20 mouse cellular contexts compared by ENCODE assay signal in the genomic region with DNA sequence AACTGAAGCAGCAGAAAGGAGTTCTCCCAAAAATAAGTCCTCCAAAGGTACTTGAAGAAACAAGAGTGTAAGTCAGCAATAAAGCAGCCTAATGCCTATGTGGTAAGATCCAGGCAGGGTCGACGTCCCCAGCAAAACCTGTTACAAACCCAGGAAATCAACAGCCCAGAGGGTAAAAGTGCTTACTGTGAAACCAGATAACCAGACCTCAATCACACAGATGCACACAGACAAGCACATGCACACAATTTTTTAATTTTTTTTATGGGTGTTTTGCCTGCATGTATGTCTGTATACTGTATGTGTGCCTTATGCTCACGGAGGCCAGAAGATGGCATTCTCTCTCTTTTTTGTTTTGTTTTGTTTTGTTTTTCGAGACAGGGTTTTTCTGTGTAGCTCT. TPM values are rescaled to one million over a fixed set of nuclear protein-coding genes. Genes with fewer than 3 reads are reported as not detected.
DNase-seq lines count a peak whose midpoint lies in the region; ATAC-seq and TF ChIP-seq lines count a peak whose summit lies in the region.
"Had no signal": no experiment of that assay in that cellular context is flagged by ENCODE, and none has a peak within 500 bp of the region (broad histone marks: within the 10 kb centered on the region; RNA-seq: fewer than 3 reads in every experiment).

No protein-coding gene starts in this region.

- peak overlapping the region; percentile 26 for H3K27ac ChIP-seq in kidney, embryonic 14.5 days (ENCODE audit: low read depth, low read length)
- peak overlapping the region; percentile 73; the same call in 1 of the 2 replicates for H3K27ac ChIP-seq in intestine, embryonic 15.5 days
- no peak overlapping the region for H3K27ac ChIP-seq in liver, postnatal 0 days (ENCODE audit: low read depth)
- H3K27ac ChIP-seq in forebrain, embryonic 11.5 days (ENCODE audit: low read depth, low read length) = no peak overlapping the region
- H3K27ac ChIP-seq: hindbrain, embryonic 15.5 days; layer of hippocampus, adult 2 months; limb, embryonic 12.5 days had no signal

- no peaks in the 10 kb centered on the region for H3K9me3 ChIP-seq in kidney, embryonic 14.5 days (ENCODE audit: control insufficient read depth, low read length)
- no peaks in the 10 kb centered on the region for H3K9me3 ChIP-seq in intestine, embryonic 15.5 days
- H3K9me3 ChIP-seq in liver, postnatal 0 days (ENCODE audit: low read length) = no peaks in the 10 kb centered on the region
- H3K9me3 ChIP-seq in forebrain, embryonic 11.5 days (ENCODE audit: control insufficient read depth, low read length) = no peaks in the 10 kb centered on the region
- H3K9me3 ChIP-seq: heart, embryonic 12.5 days; hindbrain, embryonic 15.5 days had no signal

- no peaks in the 10 kb centered on the region for H3K27me3 ChIP-seq in kidney, embryonic 14.5 days (ENCODE audit: control insufficient read depth, insufficient read depth, low read length)
- H3K27me3 ChIP-seq in intestine, embryonic 15.5 days (replicated peaks) = no peaks in the 10 kb centered on the region
- no peaks in the 10 kb centered on the region for H3K27me3 ChIP-seq in liver, postnatal 0 days (ENCODE audit: insufficient read depth, low read length)
- no peaks in the 10 kb centered on the region for H3K27me3 ChIP-seq in forebrain, embryonic 11.5 days (ENCODE audit: control insufficient read depth, insufficient read depth, low read length)
- H3K27me3 ChIP-seq: heart, embryonic 12.5 days; hindbrain, embryonic 15.5 days; limb, embryonic 12.5 days had no signal

- ATAC-seq in kidney, embryonic 14.5 days (ENCODE audit: low FRiP score, low TSS enrichment) = no peak
- no peak for ATAC-seq in intestine, embryonic 15.5 days
- ATAC-seq in liver, postnatal 0 days = 0 out of 2 replicates have a peak, but pooled peaks have one; percentile 8
- ATAC-seq in forebrain, embryonic 11.5 days (replicated peaks; ENCODE audit: low FRiP score) = no peak
- ATAC-seq: forebrain, embryonic 14.5 days had no signal

- H3K4me1 ChIP-seq in kidney, embryonic 14.5 days (ENCODE audit: control insufficient read depth, insufficient read depth, low read length) = 0 out of 2 replicates have a peak, but pooled peaks cover 5% of the 10 kb centered on the region
- peaks cover 5% of the 10 kb centered on the region; the same call in 1 of the 2 replicates for H3K4me1 ChIP-seq in intestine, embryonic 15.5 days (replicated peaks)
- peaks cover 7% of the 10 kb centered on the region; the same call in 1 of the 2 replicates for H3K4me1 ChIP-seq in liver, postnatal 0 days (ENCODE audit: insufficient read depth)
- no peaks in the 10 kb centered on the region for H3K4me1 ChIP-seq in forebrain, embryonic 11.5 days (replicated peaks; ENCODE audit: control insufficient read depth, insufficient read depth, low read length)
- H3K4me1 ChIP-seq: hindbrain, embryonic 15.5 days; limb, embryonic 12.5 days had no signal

- no peak overlapping the region for H3K4me3 ChIP-seq in kidney, embryonic 14.5 days (ENCODE audit: low read length)
- no peak overlapping the region for H3K4me3 ChIP-seq in intestine, embryonic 15.5 days (replicated peaks)
- H3K4me3 ChIP-seq in liver, postnatal 0 days (ENCODE audit: low read depth, low read length) = no peak overlapping the region
- H3K4me3 ChIP-seq in forebrain, embryonic 11.5 days (ENCODE audit: low read depth, low read length) = no peak overlapping the region
- H3K4me3 ChIP-seq: heart, embryonic 12.5 days; hindbrain, embryonic 15.5 days; layer of hippocampus, adult 2 months; limb, embryonic 12.5 days had no signal

- no peak overlapping the region for H3K4me2 ChIP-seq in kidney, embryonic 14.5 days (replicated peaks; ENCODE audit: low read depth, low read length)
- H3K4me2 ChIP-seq in intestine, embryonic 15.5 days (replicated peaks) = no peak overlapping the region
- no peak overlapping the region for H3K4me2 ChIP-seq in liver, postnatal 0 days (ENCODE audit: low read depth, low read length)
- H3K4me2 ChIP-seq in forebrain, embryonic 11.5 days (ENCODE audit: low read depth, low read length, severe bottlenecking) = no peak overlapping the region
- H3K4me2 ChIP-seq: heart, embryonic 12.5 days; hindbrain, embryonic 15.5 days; limb, embryonic 12.5 days had no signal

- peaks cover 56% of the 10 kb centered on the region for H3K36me3 ChIP-seq in kidney, embryonic 14.5 days (ENCODE audit: control insufficient read depth, insufficient read depth, low read length)
- peaks cover 17% of the 10 kb centered on the region for H3K36me3 ChIP-seq in intestine, embryonic 15.5 days
- peaks cover 35% of the 10 kb centered on the region for H3K36me3 ChIP-seq in liver, postnatal 0 days (replicated peaks; ENCODE audit: insufficient read depth, low read length)
- H3K36me3 ChIP-seq in forebrain, embryonic 11.5 days (ENCODE audit: control insufficient read depth, insufficient read depth, low read length) = peaks cover 12% of the 10 kb centered on the region

- 79% methylated on average over 4 of the region's 4 CpGs for WGBS in kidney, embryonic 14.5 days
- 71% methylated on average over 4 of the region's 4 CpGs for WGBS in intestine, embryonic 15.5 days
- WGBS in liver, postnatal 0 days (ENCODE audit: insufficient replicate concordance) = 55% methylated on average over 4 of the region's 4 CpGs
- WGBS in forebrain, embryonic 11.5 days = 94% methylated on average over 4 of the region's 4 CpGs

- 0 out of 2 replicates have a peak, but pooled peaks have one; percentile 14 for TF ChIP-seq CTCF in liver, postnatal 0 days (IDR thresholded peaks at IDR 0.05; ENCODE audit: low read depth)

- no peak overlapping the region for H3K9ac ChIP-seq in kidney, embryonic 14.5 days (ENCODE audit: low read depth, low read length)
- no peak overlapping the region for H3K9ac ChIP-seq in intestine, embryonic 15.5 days
- H3K9ac ChIP-seq in liver, postnatal 0 days (replicated peaks) = no peak overlapping the region
- H3K9ac ChIP-seq in forebrain, embryonic 11.5 days (ENCODE audit: low read length) = no peak overlapping the region
- H3K9ac ChIP-seq: heart, embryonic 12.5 days; hindbrain, embryonic 15.5 days; limb, embryonic 12.5 days had no signal

- TF ChIP-seq EP300 in liver, postnatal 0 days (IDR thresholded peaks at IDR 0.05; ENCODE audit: low read depth) = no peak

- DNase-seq in kidney, adult 11 months = no peak
- peak; percentile 48 for DNase-seq in 416B (ENCODE audit: low read depth)
- DNase-seq in liver, postnatal 0 days = no peak
- DNase-seq in spleen, postnatal 36 days (ENCODE audit: low spot score in 2 of 2) = no peak
- DNase-seq in forebrain, embryonic 11.5 days (ENCODE audit: low spot score) = no peak
- no peak for DNase-seq in c-Kit-positive CD71-positive TER-119-positive erythroid progenitor cells, embryonic 14.5 days (ENCODE audit: low spot score)
- DNase-seq: B cell, adult 2 months; cerebellum, adult 9-11 months; embryo, embryonic 11 days; heart, postnatal 36 days; kidney, adult 8-10 months; midbrain, embryonic 14.5 days; thymus, postnatal 4 days had no signal

RNA-seq across cellular contexts. Expression of a gene that starts 25.5 kb away (rescaled TPM):
- 29.4 and 35.7 TPM in 2 replicates for polyA plus RNA-seq in kidney, embryonic 14.5 days (2014; fragmentation: Nextera tagmentation; extraction: Ambion mirVana)
- polyA plus RNA-seq in intestine, embryonic 15.5 days (2015; fragmentation: Nextera tagmentation; extraction: Ambion mirVana) = 26.3 and 31.1 TPM in 2 replicates
- polyA plus RNA-seq in liver, postnatal 0 days (2015; fragmentation: Nextera tagmentation; extraction: Ambion mirVana) = 4.5 and 5.3 TPM in 2 replicates
- polyA plus RNA-seq in forebrain, embryonic 11.5 days (2014; fragmentation: Nextera tagmentation; extraction: Ambion mirVana) = 42.3 and 45.6 TPM in 2 replicates

RNA-seq across cellular contexts. Expression of a gene that starts 35.3 kb away (rescaled TPM):
- polyA plus RNA-seq in kidney, embryonic 14.5 days (2014; fragmentation: Nextera tagmentation; extraction: Ambion mirVana) = 16.3 and 22.1 TPM in 2 replicates
- 15.0 and 15.6 TPM in 2 replicates for polyA plus RNA-seq in intestine, embryonic 15.5 days (2015; fragmentation: Nextera tagmentation; extraction: Ambion mirVana)
- 4.1 and 5.2 TPM in 2 replicates for polyA plus RNA-seq in liver, postnatal 0 days (2015; fragmentation: Nextera tagmentation; extraction: Ambion mirVana)
- 29.7 and 33.9 TPM in 2 replicates for polyA plus RNA-seq in forebrain, embryonic 11.5 days (2014; fragmentation: Nextera tagmentation; extraction: Ambion mirVana)

Comparison
In these comparisons a context has a peak if more than half of its experiments do, and no peak if none do; other contexts are left out.
1. H3K27ac ChIP-seq: peak in kidney, embryonic 14.5 days (single experiment) and intestine, embryonic 15.5 days (single experiment); none in liver, postnatal 0 days (single experiment) and forebrain, embryonic 11.5 days (single experiment).